Mouse (Mus musculus) limb, embryonic 15.5 days (tissue): Measurements from ENCODE around the gene Nxn. TPM values are rescaled to one million over a fixed set of nuclear protein-coding genes. Genes with fewer than 3 reads are reported as not detected.

ENCODE experiments used
- ATAC-seq: fragments of 200-750 bp; cut with Nextera tagmentation; 2 replicates; pipeline ENCODE4 v1.8.0; 2017; ENCODE audit warnings: low read depth, moderate TSS enrichment; ENCODE audit not compliant: insufficient number of reproducible peaks, low FRiP score, low TSS enrichment
- H3K27ac ChIP-seq: fragments of 300-500 bp; sonication (generic); 2 replicates; pipeline ENCODE4 v1.5.1; 2015; ENCODE audit warnings: moderate library complexity, mild to moderate bottlenecking, inconsistent platforms
- H3K27me3 ChIP-seq: fragments of 300-500 bp; sonication (generic); 2 replicates; pipeline ENCODE4 v1.6.1; 2015; ENCODE audit warnings: inconsistent platforms
- H3K36me3 ChIP-seq: fragments of 300-500 bp; sonication (generic); 2 replicates; pipeline ENCODE4 v1.6.1; 2015; ENCODE audit warnings: inconsistent platforms
- H3K4me1 ChIP-seq: fragments of 300-500 bp; sonication (generic); 2 replicates; pipeline ENCODE4 v1.6.1; 2015; ENCODE audit warnings: inconsistent platforms
- H3K4me2 ChIP-seq: fragments of 300-500 bp; sonication (generic); 2 replicates; pipeline ENCODE4 v1.6.1; 2015; ENCODE audit warnings: mild to moderate bottlenecking, inconsistent platforms
- H3K4me3 ChIP-seq: fragments of 300-500 bp; sonication (generic); 2 replicates; pipeline ENCODE4 v1.5.1; 2015; ENCODE audit warnings: mild to moderate bottlenecking, inconsistent platforms
- H3K9ac ChIP-seq: fragments of 300-500 bp; sonication (generic); 2 replicates; pipeline ENCODE4 v1.6.1; 2015; ENCODE audit warnings: inconsistent platforms
- H3K9me3 ChIP-seq: fragments of 300-500 bp; sonication (generic); 2 replicates; pipeline ENCODE4 v1.6.1; 2016; ENCODE audit warnings: inconsistent platforms
- WGBS: fragments of 180-500 bp; shearing (Covaris S2); methylation state at CpG from one replicate; pipeline ENCODE4 v1.1.7; 2015; 5-methylcytosine and 5-hydroxymethylcytosine counted together
- polyA plus RNA-seq: library from polyadenylated mRNA; unstranded; fragments of >200 nt; fragmentation: Nextera tagmentation; extraction: Ambion mirVana; gene quantifications from 2 replicates; pipeline ENCODE4 v1.2.1, GENCODE M21; 2015

The Nxn gene
- polyA plus RNA-seq, 1 experiment from 2014 or later: 60.8 TPM

DNA sequence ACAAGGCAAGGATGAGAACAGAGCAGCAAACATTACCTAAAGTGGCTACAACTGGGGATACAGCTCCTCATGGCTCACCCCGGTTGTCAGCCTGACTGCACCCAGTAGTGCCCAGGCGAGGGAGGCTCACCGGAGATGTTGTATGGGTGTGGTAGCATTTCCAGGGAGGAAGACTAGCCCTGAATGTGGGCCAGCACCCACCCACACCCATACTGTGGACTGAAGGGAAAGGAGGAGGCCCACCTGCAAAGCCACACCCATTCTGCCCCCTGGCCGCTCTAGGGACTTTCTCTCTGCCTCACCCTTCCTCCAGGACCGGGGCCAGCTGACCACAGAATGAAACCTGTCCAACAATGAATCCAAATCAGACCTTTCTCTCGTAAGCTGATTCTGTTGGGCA, 72.3 kb downstream of the Nxn start:
- no peaks in the 10 kb centered on the region for H3K36me3 ChIP-seq
- H3K4me1 ChIP-seq: peaks cover 87% of the 10 kb centered on the region
- H3K27me3 ChIP-seq: no peaks in the 10 kb centered on the region
- no peaks in the 10 kb centered on the region for H3K9me3 ChIP-seq
- no peak for ATAC-seq
- 44% methylated on average over 6 of the region's 6 CpGs for WGBS
- H3K9ac ChIP-seq: no peak overlapping the region
- H3K27ac ChIP-seq: peak overlapping the region; percentile 67
- no peak overlapping the region for H3K4me2 ChIP-seq
- no peak overlapping the region for H3K4me3 ChIP-seq

DNA sequence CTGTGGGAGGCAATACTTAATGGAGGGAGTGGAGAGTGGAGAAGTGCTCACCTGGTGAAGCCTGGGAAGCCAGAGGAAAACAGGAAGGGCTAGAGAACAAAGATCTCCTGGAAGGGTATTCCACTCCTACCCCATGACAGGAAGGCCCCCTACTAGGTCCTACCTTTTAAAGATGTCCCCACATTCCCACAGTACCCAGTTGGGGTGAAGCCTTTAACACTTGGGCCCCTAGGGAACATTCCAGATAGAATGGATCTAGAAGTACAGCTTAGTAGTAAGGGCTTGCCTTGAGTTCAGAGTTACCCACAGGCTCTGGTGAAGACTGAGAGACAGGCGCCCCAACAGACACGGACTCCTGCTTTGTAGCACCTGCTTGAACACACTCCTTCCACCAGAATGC, 72.9 kb downstream of the Nxn start:
- ATAC-seq: no peak
- H3K27ac ChIP-seq: peak overlapping the region; percentile 75
- WGBS: 68% methylated on average over 2 of the region's 2 CpGs

DNA sequence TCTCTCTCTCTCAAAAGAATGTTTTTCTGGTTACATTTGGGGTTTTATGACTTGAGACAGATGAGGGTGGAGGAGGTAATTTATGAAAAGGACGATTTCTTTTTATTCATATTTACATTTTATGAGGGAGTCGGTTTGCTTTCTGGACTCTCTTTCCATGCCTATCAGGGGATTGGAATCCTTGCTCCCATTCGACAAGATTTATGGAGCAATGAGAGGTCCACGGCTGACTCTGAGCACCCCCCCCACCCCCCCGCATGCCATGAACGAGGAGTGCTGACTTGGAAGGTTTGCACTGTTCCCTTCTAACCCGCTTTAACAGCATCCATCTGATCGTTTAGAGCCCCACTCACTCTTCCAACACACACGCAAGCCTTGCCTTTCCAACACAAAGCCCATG, 74.1 kb downstream of the Nxn start:
- Histone ChIP-seq H3K9ac (no peak overlapping the region), H3K36me3 (no peaks in the 10 kb centered on the region), H3K27ac (peak overlapping the region; percentile 75), H3K27me3 (no peaks in the 10 kb centered on the region), H3K4me1 (peaks cover 89% of the 10 kb centered on the region), H3K4me3 (no peak overlapping the region), H3K9me3 (no peaks in the 10 kb centered on the region), H3K4me2 (0 out of 2 replicates have a peak overlapping the region, but pooled peaks have one; percentile 1)
- WGBS: 12% methylated on average over 9 of the region's 9 CpGs
- 0 out of 2 replicates have a peak, but pooled peaks have one; percentile 26 for ATAC-seq

More for the DNA sequence above, 72.9 kb downstream of the Nxn start:
- Histone ChIP-seq H3K4me1 (peaks cover 88% of the 10 kb centered on the region), H3K9ac (no peak overlapping the region), H3K9me3 (no peaks in the 10 kb centered on the region), H3K27me3 (no peaks in the 10 kb centered on the region), H3K4me3 (no peak overlapping the region), H3K4me2 (no peak overlapping the region), H3K36me3 (no peaks in the 10 kb centered on the region)

DNA sequence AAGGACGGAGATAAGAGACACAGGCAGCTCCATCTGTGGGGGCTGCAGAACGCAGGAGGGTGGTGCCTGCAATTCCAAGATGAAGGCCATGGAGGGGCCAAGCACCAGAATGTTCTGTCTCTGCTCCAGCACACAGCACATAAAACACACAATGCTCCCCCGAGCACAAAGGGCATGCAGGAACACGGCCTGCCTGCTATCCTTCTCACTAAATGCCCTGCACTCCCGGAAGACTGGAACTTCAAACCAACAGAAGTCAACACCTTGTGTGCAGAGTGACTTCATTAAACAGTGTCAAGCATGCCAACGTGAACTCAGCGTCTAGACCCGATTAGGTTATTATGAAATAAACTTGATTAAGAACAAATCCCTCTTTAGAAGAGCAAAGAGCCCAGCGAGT, 74.7 kb downstream of the Nxn start:
- Histone ChIP-seq H3K27ac (peak overlapping the region; percentile 58), H3K36me3 (no peaks in the 10 kb centered on the region), H3K27me3 (no peaks in the 10 kb centered on the region), H3K9me3 (no peaks in the 10 kb centered on the region), H3K4me1 (peaks cover 94% of the 10 kb centered on the region), H3K4me2 (peak overlapping the region; percentile 1; the same call in 1 of the 2 replicates), H3K4me3 (no peak overlapping the region), H3K9ac (no peak overlapping the region)
- no peak for ATAC-seq
- 17% methylated on average over 9 of the region's 9 CpGs for WGBS

DNA sequence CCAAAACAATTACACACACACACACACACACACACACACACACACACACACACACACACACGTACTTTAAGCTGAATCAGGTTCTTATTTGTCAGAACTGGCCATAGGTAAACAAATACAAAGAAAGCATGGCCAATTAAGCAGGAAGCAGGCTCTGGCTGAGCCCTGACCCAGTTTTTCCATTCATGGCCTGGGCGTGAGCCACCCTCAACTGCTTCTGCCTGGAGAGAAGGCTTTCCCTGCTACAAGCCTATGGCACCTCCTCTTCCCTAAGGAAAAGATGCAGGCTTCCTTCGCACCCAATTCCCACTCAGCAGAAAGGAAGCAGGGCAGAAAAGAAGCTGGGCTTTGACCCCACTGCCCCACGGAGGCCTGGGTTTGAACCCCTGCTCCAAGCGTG, 76.0 kb downstream of the Nxn start:
- H3K4me3 ChIP-seq: no peak overlapping the region
- no peaks in the 10 kb centered on the region for H3K36me3 ChIP-seq
- H3K4me2 ChIP-seq: no peak overlapping the region
- H3K4me1 ChIP-seq: peaks cover 85% of the 10 kb centered on the region
- no peak for ATAC-seq
- WGBS: 75% methylated on average over 5 of the region's 5 CpGs
- H3K27me3 ChIP-seq: no peaks in the 10 kb centered on the region
- peak overlapping the region; percentile 8; the same call in 1 of the 2 replicates for H3K27ac ChIP-seq
- no peak overlapping the region for H3K9ac ChIP-seq
- H3K9me3 ChIP-seq: no peaks in the 10 kb centered on the region

DNA sequence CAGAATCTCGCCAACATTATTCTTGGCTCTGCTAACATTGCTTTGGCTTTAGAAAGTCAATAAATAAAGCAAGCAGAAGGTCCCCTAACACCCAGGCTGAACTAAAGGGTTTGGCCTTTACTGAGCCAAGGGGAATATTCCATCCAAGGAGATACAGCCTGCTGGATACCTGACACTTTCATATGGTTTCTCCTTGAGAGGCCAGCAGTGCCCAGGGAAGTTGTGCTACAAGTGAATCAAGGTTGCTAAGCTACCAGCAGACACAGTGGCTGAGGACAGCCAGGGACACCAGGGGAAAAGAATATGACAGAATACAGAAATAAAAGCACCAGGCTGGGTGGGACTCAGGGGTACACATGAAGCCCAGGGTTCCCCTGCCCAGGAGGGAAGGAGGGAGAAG, 76.9 kb downstream of the Nxn start:
- no peaks in the 10 kb centered on the region for H3K36me3 ChIP-seq
- no peaks in the 10 kb centered on the region for H3K9me3 ChIP-seq
- H3K27ac ChIP-seq: peak overlapping the region; percentile 58; the same call in 1 of the 2 replicates
- no peak overlapping the region for H3K4me2 ChIP-seq
- no peak overlapping the region for H3K4me3 ChIP-seq
- no peak for ATAC-seq
- no peak overlapping the region for H3K9ac ChIP-seq
- peaks cover 81% of the 10 kb centered on the region for H3K4me1 ChIP-seq
- 63% methylated on average over 1 of the region's 1 CpGs for WGBS
- no peaks in the 10 kb centered on the region for H3K27me3 ChIP-seq

DNA sequence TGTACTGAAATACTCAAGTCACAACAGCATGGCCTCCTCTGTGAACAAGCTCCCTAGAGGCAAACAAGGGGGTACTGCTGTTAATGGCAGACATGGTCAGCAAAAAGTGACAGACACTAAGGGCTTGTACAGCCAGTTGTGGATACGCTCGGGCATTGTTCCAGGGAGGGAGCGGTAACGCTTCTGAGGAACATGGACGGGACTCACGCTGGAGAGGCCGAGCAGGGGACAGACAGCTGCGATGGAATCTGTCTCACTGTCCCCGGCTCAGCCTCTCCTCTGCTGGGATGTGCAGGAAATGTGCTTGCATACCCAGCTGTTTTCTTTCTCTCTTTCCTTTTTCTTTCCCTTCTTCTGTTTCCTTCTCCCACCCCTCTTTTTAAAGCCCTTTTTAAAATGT, 78.5 kb downstream of the Nxn start:
- H3K9me3 ChIP-seq: no peaks in the 10 kb centered on the region
- H3K4me2 ChIP-seq: no peak overlapping the region
- no peak for ATAC-seq
- 84% methylated on average over 9 of the region's 9 CpGs for WGBS
- peak overlapping the region; percentile 74 for H3K27ac ChIP-seq
- H3K27me3 ChIP-seq: no peaks in the 10 kb centered on the region
- no peak overlapping the region for H3K4me3 ChIP-seq
- no peak overlapping the region for H3K9ac ChIP-seq
- peaks cover 65% of the 10 kb centered on the region for H3K4me1 ChIP-seq
- no peaks in the 10 kb centered on the region for H3K36me3 ChIP-seq

DNA sequence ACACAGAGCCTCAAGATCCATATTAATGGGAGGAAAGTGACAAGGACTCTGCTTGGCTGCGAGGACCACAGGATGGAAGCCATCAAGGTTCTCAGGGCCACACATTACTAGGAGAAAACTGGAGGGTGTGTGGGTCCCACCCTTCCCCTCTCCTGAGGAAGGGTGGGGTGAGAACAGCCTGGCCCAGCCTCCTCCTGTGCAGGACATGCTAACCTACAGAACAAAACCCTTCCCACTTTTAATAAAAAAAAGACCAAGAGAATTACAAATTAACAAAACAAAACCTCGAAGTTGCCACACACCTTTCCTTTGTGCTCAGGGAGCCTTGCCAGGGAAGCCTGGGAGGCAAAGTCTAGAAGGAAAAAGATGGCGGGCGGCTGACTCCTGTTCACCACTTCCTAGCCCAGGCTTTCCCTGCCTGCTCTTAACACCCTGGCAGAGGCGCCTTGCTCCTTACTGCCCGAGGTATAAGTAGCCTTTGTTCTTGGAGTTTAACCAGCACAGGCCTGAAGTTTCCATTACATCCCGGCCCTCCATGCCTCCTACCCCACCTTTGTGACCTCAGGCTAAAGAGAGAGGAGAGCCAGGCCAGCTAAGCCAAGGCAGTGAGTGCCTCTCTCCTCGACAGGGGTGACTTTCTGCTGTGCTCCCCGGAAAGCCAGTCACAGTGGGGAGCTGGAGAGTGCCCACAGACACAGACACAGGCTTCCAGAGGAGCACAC, 79.1 kb downstream of the Nxn start:
- H3K9ac ChIP-seq: no peak overlapping the region
- H3K4me2 ChIP-seq: no peak overlapping the region
- no peak overlapping the region for H3K4me3 ChIP-seq
- no peaks in the 10 kb centered on the region for H3K27me3 ChIP-seq
- peak overlapping the region; percentile 74 for H3K27ac ChIP-seq
- no peak for ATAC-seq
- H3K4me1 ChIP-seq: peaks cover 61% of the 10 kb centered on the region
- WGBS: 48% methylated on average over 9 of the region's 9 CpGs
- no peaks in the 10 kb centered on the region for H3K36me3 ChIP-seq
- no peaks in the 10 kb centered on the region for H3K9me3 ChIP-seq

DNA sequence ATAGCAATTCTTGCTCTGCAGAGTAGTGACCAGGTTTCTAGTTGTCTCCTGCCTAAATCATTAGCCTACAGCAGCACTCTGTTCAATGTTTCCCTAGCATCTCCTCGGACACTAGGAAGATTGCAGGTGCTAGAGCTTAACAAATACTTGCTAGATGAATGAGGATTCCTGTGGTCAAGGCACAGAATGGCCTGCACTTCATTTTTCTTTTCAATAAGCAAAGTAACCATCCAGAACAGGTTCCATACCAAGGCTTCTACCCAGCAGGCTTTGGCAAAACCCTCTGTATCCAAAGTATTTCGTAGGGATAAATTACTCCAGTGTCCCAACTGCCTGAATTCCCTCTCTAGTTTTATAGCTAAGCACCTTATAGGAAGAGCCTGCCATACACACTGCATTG, 81.0 kb downstream of the Nxn start:
- Histone ChIP-seq H3K27me3 (no peaks in the 10 kb centered on the region), H3K9ac (no peak overlapping the region), H3K4me2 (no peak overlapping the region), H3K4me1 (peaks cover 56% of the 10 kb centered on the region), H3K27ac (no peak overlapping the region), H3K36me3 (no peaks in the 10 kb centered on the region), H3K9me3 (no peaks in the 10 kb centered on the region), H3K4me3 (no peak overlapping the region)
- 66% methylated on average over 2 of the region's 2 CpGs for WGBS
- no peak for ATAC-seq

DNA sequence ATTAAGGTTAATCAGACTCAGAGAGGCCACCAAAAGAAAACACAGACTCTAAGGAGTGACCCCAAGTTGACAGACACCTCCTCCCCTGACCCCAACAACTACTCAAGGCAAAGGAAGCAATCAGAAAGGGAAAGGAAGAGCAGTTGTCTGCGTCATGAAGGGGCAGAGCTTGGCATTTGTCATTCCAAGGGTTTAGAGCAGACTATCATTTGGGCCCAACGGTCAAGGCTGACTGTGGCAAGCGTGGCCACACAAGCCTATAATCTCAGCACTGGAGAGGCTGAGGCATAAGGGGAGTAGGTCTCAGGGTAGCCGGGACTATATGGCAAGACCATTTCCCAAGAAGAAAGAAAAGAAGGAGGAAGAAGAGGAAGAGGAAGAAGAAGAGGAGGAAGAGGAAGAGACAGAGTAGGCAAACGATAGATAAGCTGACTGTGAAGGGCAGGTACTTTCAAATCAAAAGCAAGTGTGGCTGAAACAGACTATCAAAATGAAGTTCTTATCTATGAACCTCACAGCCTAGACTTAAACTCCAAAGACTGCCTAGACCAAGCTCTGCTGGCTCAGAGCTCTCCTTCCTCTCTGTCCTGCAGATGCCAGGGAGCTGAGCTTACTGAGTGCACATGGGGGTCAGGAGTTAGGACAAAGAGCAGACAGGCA, 83.0 kb downstream of the Nxn start:
- H3K36me3 ChIP-seq: no peaks in the 10 kb centered on the region
- H3K27me3 ChIP-seq: no peaks in the 10 kb centered on the region
- WGBS: 86% methylated on average over 5 of the region's 5 CpGs
- no peak overlapping the region for H3K9ac ChIP-seq
- no peak overlapping the region for H3K27ac ChIP-seq
- H3K4me1 ChIP-seq: peaks cover 57% of the 10 kb centered on the region
- H3K9me3 ChIP-seq: no peaks in the 10 kb centered on the region
- no peak overlapping the region for H3K4me2 ChIP-seq
- H3K4me3 ChIP-seq: no peak overlapping the region
- ATAC-seq: no peak

DNA sequence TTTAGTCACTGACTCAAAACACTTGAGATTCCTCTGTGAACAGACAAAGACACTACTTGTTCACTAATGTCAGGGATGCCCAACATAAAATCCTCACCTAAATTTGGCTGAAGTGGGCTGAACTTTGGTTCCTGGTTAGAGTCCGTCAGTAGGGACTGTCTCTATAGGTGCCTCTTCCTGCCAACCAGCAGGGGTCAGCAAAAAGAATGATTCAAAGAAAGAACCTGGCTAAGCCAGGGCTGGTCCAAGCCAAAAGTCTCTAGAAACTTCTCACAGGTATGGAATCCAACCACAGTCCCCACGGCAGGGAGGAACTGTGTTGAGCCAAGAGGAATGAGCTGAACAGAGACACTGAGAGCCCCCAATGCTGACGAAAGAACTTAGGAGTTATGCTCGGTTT, 84.2 kb downstream of the Nxn start:
- Histone ChIP-seq H3K36me3 (no peaks in the 10 kb centered on the region), H3K9ac (no peak overlapping the region), H3K4me1 (peaks cover 57% of the 10 kb centered on the region), H3K9me3 (no peaks in the 10 kb centered on the region), H3K27me3 (no peaks in the 10 kb centered on the region), H3K4me3 (no peak overlapping the region), H3K27ac (no peak overlapping the region), H3K4me2 (no peak overlapping the region)
- 71% methylated on average over 4 of the region's 4 CpGs for WGBS
- no peak for ATAC-seq

DNA sequence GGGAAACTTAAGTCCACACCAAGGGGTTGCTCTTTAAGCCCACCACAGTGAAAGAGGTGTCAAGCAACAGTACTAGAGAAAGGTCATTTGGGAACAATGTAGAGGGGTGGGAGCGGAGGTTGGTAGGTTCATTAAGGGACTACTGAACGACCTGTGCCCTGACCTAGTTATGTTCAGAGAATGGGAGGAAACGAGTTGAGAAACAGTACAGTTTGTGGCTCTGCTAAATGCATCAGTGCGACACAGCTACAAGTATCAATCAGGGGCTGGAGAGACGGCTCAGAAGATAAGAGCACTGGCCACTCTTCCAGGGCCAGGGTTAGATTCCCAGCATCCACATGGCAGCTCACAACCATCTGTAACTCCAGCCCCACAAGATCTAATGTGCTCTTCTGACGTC, 84.8 kb downstream of the Nxn start:
- H3K4me3 ChIP-seq: no peak overlapping the region
- no peak for ATAC-seq
- peaks cover 59% of the 10 kb centered on the region for H3K4me1 ChIP-seq
- H3K27ac ChIP-seq: no peak overlapping the region
- H3K27me3 ChIP-seq: no peaks in the 10 kb centered on the region
- no peak overlapping the region for H3K9ac ChIP-seq
- 69% methylated on average over 6 of the region's 6 CpGs for WGBS
- no peak overlapping the region for H3K4me2 ChIP-seq
- H3K9me3 ChIP-seq: no peaks in the 10 kb centered on the region
- H3K36me3 ChIP-seq: no peaks in the 10 kb centered on the region
